In the genomic region with DNA sequence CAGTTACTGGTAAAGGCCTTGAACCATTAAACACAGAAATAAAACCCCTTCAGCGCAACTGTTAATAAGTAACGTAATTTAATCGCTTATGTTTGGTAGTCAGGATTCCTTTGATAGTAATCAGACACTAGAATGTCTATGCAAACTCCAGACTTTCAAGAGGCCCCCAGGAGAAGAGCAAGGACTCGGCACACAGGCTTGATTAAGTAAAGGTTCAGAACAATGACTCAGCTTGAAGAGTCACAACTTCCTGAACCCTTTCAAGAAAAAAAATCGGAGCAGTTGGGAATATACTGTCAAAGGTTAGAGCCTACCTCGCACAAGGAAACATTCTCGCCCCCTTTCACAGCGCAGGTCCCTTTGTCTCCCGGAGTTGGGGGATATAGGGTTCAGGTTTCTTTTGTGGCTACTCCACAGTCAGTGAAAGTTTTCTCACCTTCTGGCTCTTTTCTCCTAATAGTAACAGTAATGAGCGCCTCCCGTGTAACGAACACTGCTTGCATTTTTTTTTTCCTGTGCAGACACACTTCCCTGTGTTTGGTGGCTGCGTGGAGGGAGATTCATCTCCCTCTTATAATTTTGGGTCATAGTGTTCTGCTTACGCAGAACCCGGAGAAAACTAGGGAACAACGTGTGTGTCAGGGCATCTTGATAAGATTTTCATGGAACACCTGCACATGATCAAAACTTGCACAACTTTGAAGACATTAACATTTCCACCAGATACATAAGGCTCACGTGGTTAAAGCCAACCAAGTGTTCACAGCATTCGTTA, we compare ENCODE assay signal across 8 mouse cellular contexts. TPM values are rescaled to one million over a fixed set of nuclear protein-coding genes. Genes with fewer than 3 reads are reported as not detected.
DNase-seq lines count a peak whose midpoint lies in the region; ATAC-seq and TF ChIP-seq lines count a peak whose summit lies in the region.

No protein-coding gene starts in this region.

- peak overlapping the region; percentile 80 for H3K9ac ChIP-seq in embryonic facial prominence, embryonic 13.5 days
- peak overlapping the region; percentile 69; the same call in 1 of the 2 replicates for H3K9ac ChIP-seq in intestine, postnatal 0 days (ENCODE audit: low read depth, low read length)
- no peak overlapping the region for H3K9ac ChIP-seq in neural tube, embryonic 15.5 days (replicated peaks)

- no peaks in the 10 kb centered on the region for H3K9me3 ChIP-seq in embryonic facial prominence, embryonic 13.5 days
- H3K9me3 ChIP-seq in intestine, postnatal 0 days (ENCODE audit: control insufficient read depth): no peaks in the 10 kb centered on the region
- H3K9me3 ChIP-seq in neural tube, embryonic 15.5 days (replicated peaks): no peaks in the 10 kb centered on the region

- no peaks in the 10 kb centered on the region for H3K27me3 ChIP-seq in embryonic facial prominence, embryonic 13.5 days
- no peaks in the 10 kb centered on the region for H3K27me3 ChIP-seq in intestine, postnatal 0 days (replicated peaks; ENCODE audit: control insufficient read depth, insufficient read depth, low read length)
- H3K27me3 ChIP-seq in neural tube, embryonic 15.5 days (replicated peaks): no peaks in the 10 kb centered on the region

- no peak overlapping the region for H3K27ac ChIP-seq in embryonic facial prominence, embryonic 13.5 days
- no peak overlapping the region for H3K27ac ChIP-seq in intestine, postnatal 0 days (ENCODE audit: low read depth, low read length)
- H3K27ac ChIP-seq in neural tube, embryonic 15.5 days (replicated peaks): no peak overlapping the region

- peak overlapping the region; percentile 76 for H3K4me3 ChIP-seq in embryonic facial prominence, embryonic 13.5 days
- H3K4me3 ChIP-seq in intestine, postnatal 0 days (ENCODE audit: low read depth, low read length): peak overlapping the region; percentile 70
- H3K4me3 ChIP-seq in neural tube, embryonic 15.5 days (replicated peaks): peak overlapping the region; percentile 74

- H3K4me2 ChIP-seq in embryonic facial prominence, embryonic 13.5 days: peak overlapping the region; percentile 91
- H3K4me2 ChIP-seq in intestine, postnatal 0 days (replicated peaks; ENCODE audit: low read depth): peak overlapping the region; percentile 100
- peak overlapping the region; percentile 81 for H3K4me2 ChIP-seq in neural tube, embryonic 15.5 days

- peaks cover 21% of the 10 kb centered on the region for H3K4me1 ChIP-seq in embryonic facial prominence, embryonic 13.5 days
- H3K4me1 ChIP-seq in intestine, postnatal 0 days (replicated peaks; ENCODE audit: control insufficient read depth, insufficient read depth, low read length): 0 out of 2 replicates have a peak, but pooled peaks cover 2% of the 10 kb centered on the region
- H3K4me1 ChIP-seq in neural tube, embryonic 15.5 days: peaks cover 26% of the 10 kb centered on the region

- DNase-seq in embryo, embryonic 10.5 days (ENCODE audit: low spot score): peak; percentile 46
- DNase-seq in embryo, embryonic 10 days (ENCODE audit: low spot score): no peak
- DNase-seq in 416B (ENCODE audit: low read depth): peak; percentile 73
- DNase-seq in cerebellum, adult 9-11 months: no peak
- no peak for DNase-seq in kidney, adult 9 months

- WGBS in embryonic facial prominence, embryonic 13.5 days: 20% methylated on average over 18 of the region's 18 CpGs
- 12% methylated on average over 18 of the region's 18 CpGs for WGBS in intestine, postnatal 0 days
- 33% methylated on average over 18 of the region's 18 CpGs for WGBS in neural tube, embryonic 15.5 days

- TF ChIP-seq CTCF in intestine, postnatal 0 days (IDR thresholded peaks at IDR 0.05; ENCODE audit: low read depth): no peak

- H3K36me3 ChIP-seq in embryonic facial prominence, embryonic 13.5 days: peaks cover 10% of the 10 kb centered on the region
- H3K36me3 ChIP-seq in intestine, postnatal 0 days (ENCODE audit: control insufficient read depth, insufficient read depth): 0 out of 2 replicates have a peak, but pooled peaks cover 4% of the 10 kb centered on the region
- H3K36me3 ChIP-seq in neural tube, embryonic 15.5 days: peaks cover 10% of the 10 kb centered on the region; the same call in 1 of the 2 replicates

- no peak for ATAC-seq in embryonic facial prominence, embryonic 13.5 days (ENCODE audit: insufficient number of reproducible peaks, insufficient read depth, low FRiP score, low TSS enrichment, low read depth)
- peak; percentile 46 for ATAC-seq in intestine, postnatal 0 days
- no peak for ATAC-seq in neural tube, embryonic 15.5 days (ENCODE audit: low FRiP score)

RNA-seq across cellular contexts. Expression of a gene that starts 1.1 kb away (rescaled TPM):
- polyA plus RNA-seq in embryonic facial prominence, embryonic 13.5 days (2015; fragmentation: Nextera tagmentation; extraction: Ambion mirVana): 40.5 and 40.7 TPM in 2 replicates
- polyA plus RNA-seq in intestine, postnatal 0 days (2015; fragmentation: Nextera tagmentation; extraction: Ambion mirVana): 26.0 and 27.4 TPM in 2 replicates
- 24.2 and 29.9 TPM in 2 replicates for polyA plus RNA-seq in neural tube, embryonic 15.5 days (2015; fragmentation: Nextera tagmentation; extraction: Ambion mirVana)

RNA-seq across cellular contexts. Expression of a gene that starts 36.8 kb away (rescaled TPM):
- 37.7 and 38.0 TPM in 2 replicates for polyA plus RNA-seq in embryonic facial prominence, embryonic 13.5 days (2015; fragmentation: Nextera tagmentation; extraction: Ambion mirVana)
- polyA plus RNA-seq in intestine, postnatal 0 days (2015; fragmentation: Nextera tagmentation; extraction: Ambion mirVana): 9.7 and 11.5 TPM in 2 replicates
- 31.1 and 32.4 TPM in 2 replicates for polyA plus RNA-seq in neural tube, embryonic 15.5 days (2015; fragmentation: Nextera tagmentation; extraction: Ambion mirVana)

RNA-seq across cellular contexts. Expression of a gene that starts 58.0 kb away (rescaled TPM):
- 28.5 and 31.4 TPM in 2 replicates for polyA plus RNA-seq in embryonic facial prominence, embryonic 13.5 days (2015; fragmentation: Nextera tagmentation; extraction: Ambion mirVana)
- 5.9 and 6.7 TPM in 2 replicates for polyA plus RNA-seq in intestine, postnatal 0 days (2015; fragmentation: Nextera tagmentation; extraction: Ambion mirVana)
- polyA plus RNA-seq in neural tube, embryonic 15.5 days (2015; fragmentation: Nextera tagmentation; extraction: Ambion mirVana): 33.6 and 36.1 TPM in 2 replicates

Comparison
In these comparisons a context has a peak if more than half of its experiments do, and no peak if none do; other contexts are left out.
1. DNase-seq: peak in embryo, embryonic 10.5 days (single experiment) and 416B (single experiment); none in embryo, embryonic 10 days (single experiment), cerebellum, adult 9-11 months (single experiment) and kidney, adult 9 months (single experiment).
2. Peak in every context shown above with its lines, with median percentiles within 50 percentile points of each other: H3K4me2 ChIP-seq and H3K4me3 ChIP-seq.